Mouse (Mus musculus): ENCODE results near the gene Myl12a.

The Myl12a gene

DNA sequence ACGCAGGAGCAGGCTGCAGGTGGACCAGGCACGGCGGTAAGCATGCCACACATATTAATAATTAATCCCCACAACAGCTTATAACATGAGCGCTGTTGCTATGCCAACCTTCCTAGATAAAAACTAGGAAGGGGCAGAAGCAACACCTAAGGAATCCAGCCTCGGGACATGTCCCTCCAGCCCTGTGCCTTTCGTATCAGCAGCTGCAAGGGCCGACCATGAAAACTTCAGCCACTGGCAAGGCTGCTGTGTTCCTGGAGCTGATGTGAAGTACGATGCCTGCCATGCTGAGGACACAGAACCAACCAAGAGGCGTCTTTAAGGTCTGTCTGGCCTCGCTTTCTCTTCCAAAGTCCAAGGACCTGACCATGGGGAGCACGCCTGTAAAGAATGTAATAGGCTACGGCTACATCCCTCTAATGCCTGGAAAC is 14.3 kb downstream of the Myl12a start:
- DNase-seq, result no peak

DNA sequence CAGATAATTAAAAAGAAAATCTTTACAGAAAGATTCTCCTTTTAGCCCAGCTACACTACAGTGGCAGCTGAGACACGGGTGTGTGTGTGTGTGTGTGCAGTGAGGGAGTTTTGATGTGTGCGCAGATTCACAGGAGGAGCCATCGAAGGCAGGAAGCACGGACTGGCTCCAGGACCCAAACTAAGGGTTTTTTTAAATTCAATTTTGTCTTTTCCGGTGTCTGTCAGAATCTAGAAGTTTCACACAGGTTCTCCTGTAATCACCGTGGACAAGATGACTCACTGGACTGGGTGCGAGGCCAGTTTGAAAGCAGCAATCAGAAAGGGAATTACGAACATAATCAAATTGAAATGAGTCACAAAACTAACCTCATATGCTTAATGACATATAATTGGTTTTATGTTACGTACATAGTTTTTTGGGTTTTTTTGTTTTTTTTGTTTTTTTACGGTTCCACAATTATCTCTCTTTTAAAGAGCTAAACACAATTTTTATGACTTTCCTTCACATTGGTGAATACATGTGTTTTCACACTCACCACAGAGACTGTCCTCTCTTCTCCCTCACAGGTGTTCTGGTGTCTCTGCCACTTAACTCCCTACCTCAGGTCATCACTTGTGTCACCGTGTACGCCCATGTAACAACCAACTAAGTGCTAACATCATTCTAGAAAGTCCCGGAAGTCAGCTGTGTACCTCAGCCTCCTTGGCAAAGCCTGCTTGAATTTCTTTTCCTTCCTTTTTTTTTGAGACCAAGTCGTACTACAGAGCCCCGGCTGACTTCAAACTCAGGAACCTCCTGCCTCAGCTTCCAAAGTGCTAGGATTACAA is 15.6 kb downstream of the Myl12a start:
- DNase-seq, result no peak

DNA sequence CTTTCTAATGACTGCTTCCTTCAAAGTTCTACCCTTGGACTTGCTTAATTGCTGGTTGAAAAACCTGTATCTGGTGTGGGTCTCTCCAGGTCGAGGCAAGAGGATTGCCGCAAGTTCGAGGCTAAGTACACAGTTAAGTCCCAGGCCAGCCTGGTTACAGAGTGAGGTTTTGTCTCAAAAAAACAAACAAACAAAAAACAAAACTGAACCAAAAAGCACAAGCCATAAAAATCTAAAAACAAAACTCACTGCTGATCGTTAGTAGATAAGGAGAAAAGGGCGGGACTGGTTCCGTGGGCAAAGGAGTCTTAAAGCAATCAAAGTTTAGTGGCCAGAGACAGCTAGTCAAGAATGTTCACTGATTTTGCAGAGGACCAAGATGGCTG is 16.3 kb downstream of the Myl12a start:
- no peak for DNase-seq

DNA sequence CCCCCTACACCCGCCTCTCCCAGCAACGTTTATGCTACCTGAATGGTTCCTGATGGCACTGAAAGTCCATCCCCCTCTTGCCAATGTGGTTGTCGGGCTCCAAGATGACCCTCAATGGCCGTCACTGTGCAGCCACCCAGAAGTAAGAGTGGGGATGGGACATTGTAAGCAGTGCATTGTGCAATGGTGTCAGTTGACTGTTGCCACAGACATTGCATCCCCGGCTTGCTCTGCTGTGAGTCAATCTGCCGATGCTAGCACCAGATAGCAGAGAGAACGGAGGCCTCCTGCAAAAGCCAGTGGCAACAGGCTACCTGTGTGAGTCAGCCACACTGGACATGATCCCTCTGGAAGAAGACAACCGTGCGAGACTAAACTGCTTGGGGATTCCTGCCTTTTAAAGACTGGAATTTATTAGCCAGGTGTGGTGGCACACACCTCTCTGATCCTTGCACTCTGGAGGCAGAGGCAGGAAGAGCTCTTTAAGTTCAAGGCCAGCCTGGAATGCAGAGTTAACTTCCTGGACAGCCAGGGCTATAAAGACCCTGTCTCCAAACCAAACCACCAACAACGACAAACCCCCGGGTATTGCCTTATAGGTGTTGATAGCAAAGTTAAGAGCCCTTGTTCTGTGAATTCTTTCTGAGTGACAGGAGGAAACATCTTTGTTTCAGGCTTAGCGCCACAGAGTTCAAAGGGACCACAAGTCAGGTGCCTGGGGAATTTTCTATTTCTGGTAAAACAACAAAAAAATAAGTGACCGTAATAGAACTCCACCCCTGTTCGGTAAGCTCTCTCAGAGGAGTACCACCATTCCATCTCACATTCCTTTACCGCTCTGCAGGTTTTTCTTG is 16.9 kb downstream of the Myl12a start:
- no peak for DNase-seq

DNA sequence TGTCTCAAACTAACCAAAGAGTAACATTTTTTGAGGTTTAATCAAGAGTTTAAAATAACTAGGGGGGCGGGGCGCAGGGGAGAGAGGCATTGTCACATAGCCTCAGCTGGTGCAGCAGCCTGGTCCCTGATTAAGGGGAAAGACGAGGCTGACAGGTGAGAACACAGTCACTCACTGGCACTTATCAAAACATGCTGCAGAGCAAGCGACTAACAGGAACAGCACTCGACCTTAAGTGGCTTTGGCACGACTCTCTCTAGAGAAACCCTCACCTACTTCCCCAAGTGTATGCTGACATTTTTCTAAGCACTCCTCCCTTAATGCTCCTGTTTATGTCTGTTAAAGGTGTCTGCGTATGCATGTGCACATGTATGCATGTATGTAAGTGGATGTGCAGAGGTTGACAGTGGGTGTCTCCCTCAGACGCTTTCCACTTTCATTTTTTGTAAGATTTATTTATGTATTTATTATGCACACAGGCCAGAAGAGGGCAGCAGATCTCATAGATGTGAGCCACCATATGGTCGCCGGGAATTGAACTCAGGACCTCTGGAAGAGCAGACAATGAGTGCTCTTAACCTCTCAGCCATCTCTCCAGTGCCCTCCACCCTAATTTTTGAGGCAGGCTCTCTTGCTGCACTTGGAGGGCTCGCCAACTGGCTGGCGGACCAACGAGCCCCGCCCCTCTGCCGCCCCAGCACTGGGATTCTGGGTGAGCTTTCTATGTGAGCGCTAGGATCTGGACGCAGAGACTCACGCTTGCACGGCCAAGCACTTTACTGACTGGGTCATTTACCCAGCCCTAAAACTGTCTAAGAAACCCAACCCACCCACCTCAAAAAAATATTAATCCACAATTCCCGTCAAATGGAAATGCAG is 23.1 kb downstream of the Myl12a start:
- no peak for DNase-seq

DNA sequence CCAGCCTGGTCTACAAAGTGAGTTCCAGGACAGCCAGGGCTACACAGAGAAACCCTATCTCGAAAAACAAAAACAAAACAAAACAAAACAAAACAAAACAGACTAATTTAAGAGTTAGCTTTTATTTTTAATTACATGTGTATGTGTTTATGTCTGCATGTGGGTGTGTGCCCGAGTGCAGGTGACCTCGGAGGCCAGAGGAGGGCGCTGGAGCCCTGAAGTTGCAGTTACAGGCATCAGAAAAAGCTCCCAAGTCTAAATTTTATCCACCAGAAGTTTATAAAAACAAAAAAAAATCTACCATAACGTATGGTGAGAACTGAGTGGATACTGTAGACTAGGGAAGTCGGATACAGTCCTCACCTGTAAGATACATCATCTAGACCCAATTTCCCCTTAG is 24.9 kb downstream of the Myl12a start:
- peak in 1 of 2 experiments; percentile 16 for DNase-seq

DNA sequence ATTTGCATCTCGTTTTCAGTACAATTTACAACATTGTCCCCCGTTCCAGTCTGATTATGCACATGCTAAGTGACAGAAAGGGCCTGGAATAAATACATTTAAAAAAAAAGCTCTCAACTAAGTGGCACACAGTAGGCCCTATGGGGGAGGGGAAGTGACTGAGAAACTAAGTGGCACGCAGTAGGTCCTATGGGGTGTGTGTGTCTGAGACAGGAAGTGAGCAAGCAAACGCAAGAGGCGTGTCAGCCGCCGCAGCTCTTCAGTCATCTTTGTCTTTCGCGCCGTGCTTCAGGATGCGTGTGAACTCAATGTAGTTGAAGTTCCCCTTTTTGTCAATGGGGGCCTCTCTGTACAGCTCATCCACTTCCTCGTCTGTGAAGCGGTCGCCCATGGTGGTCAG is 28.6 kb downstream of the Myl12a start:
- peak; percentile 21 to 53 for DNase-seq

DNA sequence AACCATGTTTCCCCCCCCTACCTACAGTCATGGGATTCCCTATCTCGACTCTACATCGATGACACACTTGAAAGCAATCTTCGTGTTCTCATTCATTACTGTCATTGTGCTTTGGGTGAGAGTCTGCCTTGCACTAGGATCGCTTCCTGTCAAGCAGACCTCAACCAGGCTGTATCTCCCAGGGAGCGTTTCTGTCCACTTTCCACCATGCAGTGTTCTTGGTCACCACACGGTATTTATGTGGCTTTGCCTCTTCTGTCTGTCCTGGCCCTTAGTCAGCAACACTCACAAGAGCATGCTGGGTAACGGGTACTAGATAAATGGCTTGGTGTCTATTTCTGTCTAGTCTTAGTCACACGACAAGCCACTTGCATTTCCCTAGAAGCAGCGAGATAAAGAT is 29.3 kb downstream of the Myl12a start:
- peak in 1 of 2 experiments; percentile 13 for DNase-seq

DNA sequence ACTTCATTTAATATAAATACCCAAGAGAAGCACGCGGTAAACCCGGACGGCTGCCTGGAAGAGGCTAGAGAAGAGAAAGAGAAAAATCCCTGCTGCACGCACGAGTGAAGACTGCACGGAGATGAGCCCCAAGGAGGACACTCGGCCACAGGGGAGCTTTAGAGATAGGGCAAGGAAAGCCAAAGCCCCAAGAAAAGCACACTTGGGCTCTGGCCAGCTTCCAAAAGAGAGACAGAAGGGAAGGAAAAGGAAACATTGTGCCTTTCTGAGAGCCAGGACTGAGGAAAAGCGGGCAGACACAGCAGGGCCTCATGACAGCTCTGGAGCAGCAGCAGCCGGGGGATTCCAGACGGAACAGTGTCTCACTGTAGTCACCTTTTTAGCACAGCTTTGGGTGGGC is 31.5 kb downstream of the Myl12a start:
- no peak for DNase-seq

DNA sequence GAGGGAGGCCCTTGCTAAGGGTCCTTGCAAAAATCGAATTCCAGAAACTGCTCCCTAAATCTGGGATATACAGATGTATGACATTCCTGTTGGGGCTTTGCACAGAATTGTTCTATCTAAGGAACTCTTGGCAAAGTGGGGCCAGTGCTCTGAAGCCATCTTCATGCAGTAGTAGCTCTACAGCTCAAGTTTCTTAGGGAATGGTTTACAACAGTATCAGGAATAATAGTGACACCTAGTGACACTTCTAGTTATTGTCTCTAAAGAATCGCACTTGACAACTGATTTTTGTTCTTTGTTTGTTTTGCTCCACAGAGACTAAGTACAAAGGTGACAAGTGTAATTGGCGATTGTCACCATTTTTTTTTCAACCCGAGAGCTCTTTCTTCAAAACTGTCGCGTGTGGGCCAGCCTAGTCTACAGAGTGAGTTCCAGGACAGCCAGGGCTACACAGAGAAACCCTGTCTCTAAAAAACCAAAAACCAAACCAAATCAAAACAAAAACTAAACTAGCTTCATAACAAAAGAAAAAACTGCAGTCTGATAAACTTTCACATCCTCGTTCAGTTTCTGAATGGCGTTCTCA is 34.0 kb downstream of the Myl12a start:
- no peak for DNase-seq

DNA sequence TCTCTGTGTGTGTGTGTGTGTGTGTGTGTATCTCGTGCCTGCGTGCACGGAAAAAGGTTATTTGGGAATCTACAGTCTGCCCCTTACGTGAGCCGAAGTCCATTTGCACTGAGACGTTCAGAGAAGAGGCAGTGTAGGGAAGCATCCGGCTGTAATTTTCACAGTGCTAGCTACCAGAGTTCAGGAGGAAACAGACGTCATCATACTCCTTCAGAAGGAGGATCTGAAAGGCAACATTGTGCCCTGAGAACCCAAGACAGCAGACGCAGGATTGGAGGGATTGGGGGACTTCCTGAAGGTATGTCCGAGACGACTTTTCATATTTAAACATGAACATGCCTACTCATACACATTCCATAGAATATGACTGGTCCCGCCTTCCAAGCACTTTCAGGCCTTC is 35.0 kb downstream of the Myl12a start:
- DNase-seq, result no peak

DNA sequence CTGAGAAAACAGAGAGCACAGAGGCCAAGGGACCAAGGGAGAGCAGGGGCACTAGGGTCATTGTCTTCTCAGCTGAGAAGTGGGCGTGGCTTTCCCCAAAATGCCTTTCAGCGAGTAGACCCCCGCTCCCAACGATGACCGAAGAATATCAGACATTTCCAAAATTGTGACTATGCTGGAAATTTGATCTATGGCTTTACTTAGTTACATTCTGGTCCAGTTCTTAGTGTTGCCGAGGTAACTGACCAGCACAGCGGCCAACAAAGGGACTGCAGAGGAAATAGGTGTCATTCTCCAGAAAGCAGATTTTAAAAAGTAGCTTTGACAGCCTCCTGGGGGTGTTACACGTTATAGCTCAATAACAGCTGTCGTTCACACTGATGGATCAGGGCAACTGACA is 35.5 kb downstream of the Myl12a start:
- DNase-seq, result no peak

DNA sequence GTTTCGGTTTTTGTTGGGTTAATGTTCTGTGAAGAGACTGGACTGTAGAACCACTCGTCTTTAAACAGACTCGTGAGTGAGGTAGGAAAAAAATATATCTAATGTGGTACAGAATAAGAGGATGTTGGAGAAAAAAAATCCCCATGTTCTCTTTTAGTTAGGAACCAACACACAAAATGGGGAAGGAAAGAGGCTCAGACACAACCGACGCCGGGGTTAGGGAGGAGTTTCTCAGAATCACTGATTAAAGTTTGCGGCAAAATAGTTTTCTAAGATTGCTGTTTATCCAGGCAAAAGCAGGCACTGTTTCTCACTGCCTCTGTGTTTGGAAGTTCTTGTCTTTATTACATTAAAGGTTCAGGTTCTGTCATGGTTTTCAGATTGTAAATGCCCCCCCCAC is 36.6 kb downstream of the Myl12a start:
- DNase-seq, result no peak

DNA sequence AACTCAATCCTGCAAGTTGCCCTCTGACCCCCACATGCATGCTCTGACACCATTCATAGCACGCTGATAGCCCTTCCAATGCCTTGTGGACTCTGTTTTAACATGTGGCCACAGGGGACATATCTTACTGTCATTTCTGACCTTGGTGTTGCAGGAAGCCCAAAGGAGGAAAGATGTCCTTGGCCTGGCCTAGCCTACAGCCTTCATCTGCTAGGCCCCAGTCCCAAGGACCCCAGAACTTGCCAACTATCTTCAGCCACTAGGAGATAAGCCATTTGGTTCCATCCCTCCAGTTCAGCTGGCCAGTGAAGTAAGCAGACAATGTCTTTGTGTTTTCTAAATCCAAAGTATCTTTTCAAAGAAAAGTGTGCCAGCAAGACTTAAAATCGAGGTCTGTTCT is 37.4 kb downstream of the Myl12a start:
- no peak for DNase-seq

DNA sequence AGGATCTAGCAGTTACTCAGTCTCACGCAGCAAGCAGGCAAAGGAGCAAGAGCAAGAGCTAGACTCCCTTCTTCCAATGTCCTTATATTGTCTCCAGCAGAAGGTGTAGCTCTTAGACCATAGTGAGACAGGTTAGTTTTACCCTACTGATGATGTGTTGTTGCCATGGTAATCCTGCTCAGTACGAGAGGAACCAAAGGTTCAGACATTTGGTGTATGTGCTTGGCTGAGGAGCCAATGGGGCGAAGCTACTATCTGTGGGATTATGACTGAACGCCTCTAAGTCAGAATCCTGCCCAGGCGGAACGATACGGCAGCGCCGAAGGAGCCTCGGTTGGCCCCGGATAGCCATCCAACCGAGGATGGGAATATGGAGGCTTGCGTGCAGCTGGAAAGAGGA is 39.1 kb downstream of the Myl12a start:
- DNase-seq, result peak; percentile 81 to 89

DNA sequence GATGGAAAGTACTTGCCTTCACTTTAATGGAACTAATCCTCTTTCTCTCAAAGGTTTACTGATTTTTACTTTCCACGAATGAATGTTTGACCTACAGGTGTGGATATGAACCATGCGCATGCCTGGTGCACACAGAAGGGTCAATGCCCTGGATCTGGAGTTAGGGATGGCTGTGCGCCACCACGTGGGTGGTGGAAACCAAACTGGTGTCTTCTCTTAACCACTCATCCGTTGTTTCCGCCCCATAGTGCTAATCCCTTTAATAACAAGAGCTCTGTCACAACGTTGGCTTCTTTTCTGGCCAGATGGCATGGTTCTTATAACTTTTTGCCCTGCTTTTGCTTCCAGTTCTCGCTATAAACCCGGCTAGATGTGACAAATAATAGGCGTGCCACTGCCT is 51.4 kb downstream of the Myl12a start:
- DNase-seq, result no peak

DNA sequence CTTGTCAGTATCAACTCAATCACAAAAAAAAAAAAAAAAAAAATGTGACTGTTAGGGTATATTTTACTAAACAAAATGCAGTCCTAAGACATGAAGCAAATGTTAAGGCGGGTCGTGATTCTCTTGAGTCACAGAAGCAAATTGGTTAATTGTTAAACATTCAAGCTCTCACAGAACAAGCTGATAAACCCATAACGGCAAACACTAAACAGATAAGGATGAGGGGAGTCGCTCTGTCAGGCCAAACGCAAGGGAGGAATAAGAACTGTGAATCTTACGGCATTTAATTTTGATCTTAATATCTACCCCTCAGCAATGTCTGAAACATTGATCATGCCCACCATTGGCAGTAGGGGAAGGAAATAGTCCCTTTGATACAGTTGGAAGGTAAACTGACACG is 53.5 kb downstream of the Myl12a start:
- no peak for DNase-seq

DNA sequence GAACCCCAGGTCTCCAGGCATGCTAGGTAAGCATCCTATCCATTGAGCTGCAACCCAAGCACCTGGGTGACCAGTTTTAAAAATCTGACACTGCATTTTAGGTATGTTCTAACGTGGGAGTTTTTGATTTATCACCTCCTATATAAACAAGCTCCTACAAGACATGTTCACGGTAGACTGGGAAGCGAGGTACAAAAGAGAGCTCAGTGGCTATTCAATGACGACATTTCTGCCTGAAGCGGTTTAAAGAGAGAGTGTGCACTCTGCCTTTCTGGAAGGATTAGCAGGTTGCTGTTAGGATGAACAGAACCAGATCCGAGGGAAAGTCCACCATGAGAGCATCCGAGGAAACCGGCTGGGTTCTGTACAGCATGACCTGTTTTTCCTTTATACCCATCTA is 54.0 kb downstream of the Myl12a start:
- no peak for DNase-seq

DNA sequence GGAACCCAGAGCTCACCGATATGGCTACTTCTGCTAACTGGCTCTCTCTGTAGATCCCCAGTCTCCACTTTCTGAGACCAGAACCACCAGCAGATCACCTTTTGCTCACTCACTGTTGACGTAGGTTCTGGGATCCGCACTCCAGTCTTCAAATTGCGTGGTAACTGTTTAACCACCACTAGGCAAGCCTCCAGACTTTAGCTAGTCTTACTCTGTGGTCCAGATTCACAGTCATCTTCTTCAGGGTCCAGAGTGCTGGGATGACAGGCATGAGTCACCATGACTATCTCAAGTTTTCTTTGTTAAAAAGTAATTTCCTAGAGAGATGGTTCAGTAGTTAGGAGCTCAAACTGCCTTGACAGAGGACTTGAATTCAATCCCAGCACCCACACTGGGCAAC is 58.9 kb downstream of the Myl12a start:
- no peak for DNase-seq
